Mouse (Mus musculus): ENCODE data around the gene Pdia5. TPM values are rescaled to one million over a fixed set of nuclear protein-coding genes. Genes with fewer than 3 reads are reported as not detected.

Pdia5 gene
- polyA plus RNA-seq, 1 experiment from 2014 or later: 11.3 TPM

DNA sequence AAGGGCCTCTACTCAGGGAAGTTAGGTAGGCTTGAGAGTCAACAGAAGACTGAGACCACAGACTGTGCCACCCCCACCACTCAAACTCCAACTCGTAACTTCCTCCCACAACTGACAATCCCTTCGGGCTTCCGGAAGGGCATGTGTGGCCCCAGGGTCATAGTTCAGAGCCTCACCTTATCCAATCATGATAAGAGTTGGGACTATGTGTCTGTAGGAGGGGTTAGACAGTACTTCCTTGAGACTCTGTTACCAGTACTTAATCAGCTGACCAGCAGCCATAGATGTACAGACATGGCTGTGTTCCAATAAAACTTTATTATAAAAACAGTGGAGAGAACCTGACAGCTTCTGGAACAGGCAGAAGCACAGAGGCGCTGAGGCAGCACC, 48.7 kb downstream of the Pdia5 start:
- WGBS: 93% methylated on average over 4 of the region's 4 CpGs

DNA sequence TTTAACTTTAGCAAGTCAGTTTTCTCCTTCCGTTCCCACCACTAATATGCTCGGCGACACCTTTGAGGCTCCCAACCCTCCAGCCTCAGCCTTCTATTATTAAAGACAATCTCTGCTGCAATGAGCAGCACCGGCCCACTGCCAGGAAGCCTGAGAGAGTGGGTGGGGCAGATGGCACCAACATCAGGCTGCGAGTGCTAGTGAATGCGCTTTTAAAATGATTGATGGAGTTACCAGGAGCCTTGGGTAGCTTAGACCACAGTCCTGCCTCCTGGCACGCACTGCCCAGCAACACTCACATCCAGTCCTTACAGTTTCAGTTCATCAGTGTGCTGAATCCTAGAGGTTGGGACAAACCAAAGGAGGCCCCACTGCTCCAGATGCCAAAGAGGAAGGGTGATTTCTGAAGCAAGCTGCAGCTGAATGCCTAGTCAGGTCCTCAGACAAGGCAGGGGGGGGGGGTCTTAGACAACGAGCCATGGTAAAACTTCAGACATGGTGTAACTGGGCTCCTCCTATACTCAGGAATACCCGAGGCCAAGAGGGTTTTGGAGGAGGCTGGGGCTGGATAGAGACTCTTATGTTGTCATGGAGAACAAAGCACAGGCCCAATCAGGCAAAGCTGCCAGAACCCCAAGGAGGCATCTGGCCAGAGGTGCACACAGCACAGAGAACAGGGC, 49.2 kb downstream of the Pdia5 start:
- no peaks in the 10 kb centered on the region for H3K36me3 ChIP-seq (ENCODE audit: control insufficient read depth, insufficient read depth, low read length)

More for the DNA sequence above, 48.7 kb downstream of the Pdia5 start:
- no peak overlapping the region for H3K4me2 ChIP-seq (replicated peaks; ENCODE audit: low read depth, low read length)
- ATAC-seq (ENCODE audit: low FRiP score) (no peak), DNase-seq (ENCODE audit: low spot score) (no peak)
- H3K4me1 ChIP-seq (replicated peaks; ENCODE audit: control insufficient read depth, insufficient read depth, low read length): no peaks in the 10 kb centered on the region
- H3K4me3 ChIP-seq (ENCODE audit: low read depth, low read length): no peak overlapping the region
- no peaks in the 10 kb centered on the region for H3K27me3 ChIP-seq (ENCODE audit: control insufficient read depth, insufficient read depth, low read length)
- H3K36me3 ChIP-seq (ENCODE audit: control insufficient read depth, insufficient read depth, low read length): no peaks in the 10 kb centered on the region
- no peak overlapping the region for H3K27ac ChIP-seq (ENCODE audit: low read depth, low read length)
- no peak overlapping the region for H3K9ac ChIP-seq (ENCODE audit: low read depth, low read length)
- no peaks in the 10 kb centered on the region for H3K9me3 ChIP-seq (ENCODE audit: control insufficient read depth, low read length)

DNA sequence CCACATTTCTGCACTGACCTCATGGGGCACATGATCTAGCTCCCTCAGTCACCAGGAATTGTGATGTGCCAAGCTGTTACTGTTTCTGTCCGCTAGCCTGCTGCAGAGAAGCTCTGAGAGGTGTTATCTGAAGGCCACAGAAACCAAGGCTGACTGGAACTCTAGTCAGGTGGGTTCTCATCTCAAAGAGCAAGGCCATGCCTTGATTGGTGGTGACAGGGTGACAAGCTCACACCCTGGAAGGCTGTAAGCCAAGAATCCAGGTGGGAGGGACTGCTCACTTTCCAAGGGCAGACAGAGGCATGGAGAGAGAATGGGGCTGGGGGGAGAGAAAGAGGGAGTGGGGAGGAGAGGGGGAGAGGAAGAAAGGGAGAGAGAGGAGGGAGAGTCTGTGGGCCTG, 51.6 kb downstream of the Pdia5 start:
- Histone ChIP-seq H3K27me3 (ENCODE audit: control insufficient read depth, insufficient read depth, low read length) (no peaks in the 10 kb centered on the region), H3K4me1 (replicated peaks; ENCODE audit: control insufficient read depth, insufficient read depth, low read length) (no peaks in the 10 kb centered on the region), H3K36me3 (ENCODE audit: control insufficient read depth, insufficient read depth, low read length) (no peaks in the 10 kb centered on the region), H3K4me2 (replicated peaks; ENCODE audit: low read depth, low read length) (no peak overlapping the region), H3K9me3 (ENCODE audit: control insufficient read depth, low read length) (no peaks in the 10 kb centered on the region), H3K27ac (ENCODE audit: low read depth, low read length) (no peak overlapping the region), H3K9ac (ENCODE audit: low read depth, low read length) (no peak overlapping the region), H3K4me3 (ENCODE audit: low read depth, low read length) (no peak overlapping the region)
- 81% methylated on average over 1 of the region's 1 CpGs for WGBS
- ATAC-seq (ENCODE audit: low FRiP score) (no peak), DNase-seq (ENCODE audit: low spot score) (no peak)

More for the DNA sequence above, 49.2 kb downstream of the Pdia5 start:
- H3K4me2 ChIP-seq (replicated peaks; ENCODE audit: low read depth, low read length): no peak overlapping the region
- no peaks in the 10 kb centered on the region for H3K4me1 ChIP-seq (replicated peaks; ENCODE audit: control insufficient read depth, insufficient read depth, low read length)
- no peaks in the 10 kb centered on the region for H3K27me3 ChIP-seq (ENCODE audit: control insufficient read depth, insufficient read depth, low read length)
- no peak overlapping the region for H3K27ac ChIP-seq (ENCODE audit: low read depth, low read length)
- H3K4me3 ChIP-seq (ENCODE audit: low read depth, low read length): no peak overlapping the region
- ATAC-seq (ENCODE audit: low FRiP score) (no peak), DNase-seq (ENCODE audit: low spot score) (no peak)
- no peaks in the 10 kb centered on the region for H3K9me3 ChIP-seq (ENCODE audit: control insufficient read depth, low read length)
- 91% methylated on average over 9 of the region's 9 CpGs for WGBS
- no peak overlapping the region for H3K9ac ChIP-seq (ENCODE audit: low read depth, low read length)

DNA sequence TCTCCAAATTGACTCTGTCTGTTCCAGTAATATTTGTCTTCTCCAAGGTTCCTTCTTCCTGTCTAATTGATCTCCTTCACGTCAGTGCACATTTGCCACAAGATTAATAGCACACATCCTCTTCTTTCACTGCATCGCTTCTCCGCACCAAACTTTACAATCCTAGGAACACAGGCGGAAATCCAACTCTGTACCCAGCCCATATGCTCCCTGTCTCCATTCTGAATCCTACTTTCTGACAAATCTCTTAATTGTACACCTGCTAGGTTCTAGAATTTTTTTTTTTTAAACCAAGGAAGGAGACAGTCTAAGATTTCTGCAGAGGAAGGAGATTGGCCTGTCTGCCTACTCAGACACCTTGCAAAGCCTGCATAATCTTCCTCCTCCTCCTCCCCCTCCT, 59.1 kb downstream of the Pdia5 start:
- no peak for ATAC-seq (ENCODE audit: low FRiP score)
- DNase-seq (ENCODE audit: low spot score): no peak
- Histone ChIP-seq H3K4me3 (ENCODE audit: low read depth, low read length) (no peak overlapping the region), H3K9ac (ENCODE audit: low read depth, low read length) (no peak overlapping the region), H3K4me1 (replicated peaks; ENCODE audit: control insufficient read depth, insufficient read depth, low read length) (no peaks in the 10 kb centered on the region), H3K4me2 (replicated peaks; ENCODE audit: low read depth, low read length) (no peak overlapping the region), H3K27me3 (ENCODE audit: control insufficient read depth, insufficient read depth, low read length) (no peaks in the 10 kb centered on the region), H3K9me3 (ENCODE audit: control insufficient read depth, low read length) (no peaks in the 10 kb centered on the region), H3K27ac (ENCODE audit: low read depth, low read length) (no peak overlapping the region), H3K36me3 (ENCODE audit: control insufficient read depth, insufficient read depth, low read length) (no peaks in the 10 kb centered on the region)
- WGBS: 93% methylated on average over 4 of the region's 4 CpGs

DNA sequence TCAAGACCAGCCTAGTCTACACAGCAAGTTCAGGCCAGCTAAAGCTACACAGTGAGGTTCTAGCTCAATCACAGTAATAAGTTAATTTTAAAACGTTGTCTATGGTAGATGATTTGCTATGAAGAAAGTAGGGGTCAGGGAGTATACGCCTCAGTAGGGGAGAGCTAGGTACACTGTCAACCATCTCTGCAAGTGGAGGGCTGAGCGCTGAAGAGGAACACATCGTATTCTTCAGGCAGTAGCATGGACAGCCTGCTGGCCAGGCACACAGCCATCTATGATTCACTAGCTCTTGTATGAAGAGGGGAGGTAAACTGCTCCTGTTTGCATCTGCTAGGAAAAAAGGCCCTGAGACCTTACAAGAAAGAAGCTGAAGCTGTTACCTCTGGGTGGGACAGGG, 65.7 kb downstream of the Pdia5 start:
- 90% methylated on average over 4 of the region's 4 CpGs for WGBS
- H3K27me3 ChIP-seq (ENCODE audit: control insufficient read depth, insufficient read depth, low read length): no peaks in the 10 kb centered on the region
- H3K27ac ChIP-seq (ENCODE audit: low read depth, low read length): no peak overlapping the region
- no peak overlapping the region for H3K9ac ChIP-seq (ENCODE audit: low read depth, low read length)
- ATAC-seq (ENCODE audit: low FRiP score): no peak
- H3K36me3 ChIP-seq (ENCODE audit: control insufficient read depth, insufficient read depth, low read length): no peaks in the 10 kb centered on the region
- no peak overlapping the region for H3K4me2 ChIP-seq (replicated peaks; ENCODE audit: low read depth, low read length)
- H3K4me3 ChIP-seq (ENCODE audit: low read depth, low read length): no peak overlapping the region
- no peaks in the 10 kb centered on the region for H3K4me1 ChIP-seq (replicated peaks; ENCODE audit: control insufficient read depth, insufficient read depth, low read length)
- no peak for DNase-seq (ENCODE audit: low spot score)
- no peaks in the 10 kb centered on the region for H3K9me3 ChIP-seq (ENCODE audit: control insufficient read depth, low read length)

DNA sequence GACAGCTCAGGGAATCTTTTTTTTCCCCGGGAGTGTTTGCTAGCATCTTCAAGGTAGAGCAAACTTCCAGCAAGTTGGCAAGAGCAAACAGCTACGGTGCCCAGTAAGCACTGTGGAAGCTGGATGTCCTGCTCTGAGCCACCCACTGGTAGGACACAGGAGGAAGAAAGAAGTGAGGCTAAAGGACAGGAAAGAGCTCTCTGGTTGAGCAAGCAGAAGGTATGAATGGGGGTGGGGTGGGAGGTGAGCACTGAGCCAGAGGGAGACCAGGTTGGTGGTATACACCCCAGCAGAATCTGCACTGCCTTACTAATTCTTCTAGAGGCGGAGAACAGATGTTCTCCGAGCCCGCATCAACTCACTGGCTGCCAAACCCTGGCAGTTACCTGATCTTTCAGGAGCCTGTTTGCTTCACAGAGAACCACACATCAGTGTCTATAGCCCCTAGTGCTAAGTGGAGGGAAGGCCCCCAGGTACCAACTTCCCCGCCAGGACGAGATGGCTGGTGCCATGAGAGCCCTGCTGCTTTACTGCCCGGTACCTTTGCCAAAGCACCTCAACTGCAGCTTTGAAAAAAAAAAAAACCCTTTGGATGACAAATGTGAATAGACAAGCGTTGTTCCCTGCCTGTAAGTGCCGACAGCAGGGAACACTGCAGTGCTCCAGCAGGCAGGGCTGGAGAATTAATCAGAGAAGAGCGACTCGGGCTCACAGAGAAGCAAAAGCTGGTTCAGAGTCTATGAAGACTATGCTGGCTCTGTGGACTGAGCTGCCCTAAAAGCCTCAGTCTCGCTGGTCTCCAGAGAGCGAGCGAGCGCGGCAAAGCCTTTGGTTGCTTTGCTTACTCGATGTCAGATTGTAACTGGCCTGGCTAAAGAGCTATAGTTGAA, 67.2 kb downstream of the Pdia5 start:
- H3K36me3 ChIP-seq (ENCODE audit: control insufficient read depth, insufficient read depth, low read length): no peaks in the 10 kb centered on the region
- no peak overlapping the region for H3K9ac ChIP-seq (ENCODE audit: low read depth, low read length)
- no peak overlapping the region for H3K4me2 ChIP-seq (replicated peaks; ENCODE audit: low read depth, low read length)
- no peaks in the 10 kb centered on the region for H3K27me3 ChIP-seq (ENCODE audit: control insufficient read depth, insufficient read depth, low read length)
- H3K4me3 ChIP-seq (ENCODE audit: low read depth, low read length): no peak overlapping the region
- no peak for ATAC-seq (ENCODE audit: low FRiP score)
- DNase-seq (ENCODE audit: low spot score): no peak
- no peak overlapping the region for H3K27ac ChIP-seq (ENCODE audit: low read depth, low read length)
- no peaks in the 10 kb centered on the region for H3K4me1 ChIP-seq (replicated peaks; ENCODE audit: control insufficient read depth, insufficient read depth, low read length)
- WGBS: 63% methylated on average over 18 of the region's 18 CpGs
- no peaks in the 10 kb centered on the region for H3K9me3 ChIP-seq (ENCODE audit: control insufficient read depth, low read length)

DNA sequence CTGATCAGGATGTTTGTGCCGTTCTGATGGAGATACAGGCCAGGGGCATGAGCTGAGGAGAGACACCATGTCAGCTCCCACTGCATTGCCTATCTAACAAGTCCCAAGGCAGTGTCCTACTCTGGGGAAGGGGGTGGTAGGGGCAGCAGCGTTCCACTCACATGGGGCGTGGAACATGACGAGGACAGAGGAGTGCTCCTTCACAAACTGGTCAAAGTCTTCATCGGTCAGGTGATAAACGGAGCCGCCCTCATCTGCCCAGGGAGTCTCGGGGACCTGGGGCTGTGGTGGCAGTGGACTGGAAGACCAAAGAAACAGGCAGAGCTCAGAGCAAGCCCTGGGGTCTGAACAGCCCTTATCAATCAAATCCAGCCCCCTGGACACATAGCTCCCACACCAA, 68.0 kb downstream of the Pdia5 start:
- H3K4me1 ChIP-seq (replicated peaks; ENCODE audit: control insufficient read depth, insufficient read depth, low read length): no peaks in the 10 kb centered on the region
- H3K27ac ChIP-seq (ENCODE audit: low read depth, low read length): no peak overlapping the region
- no peaks in the 10 kb centered on the region for H3K36me3 ChIP-seq (ENCODE audit: control insufficient read depth, insufficient read depth, low read length)
- H3K9ac ChIP-seq (ENCODE audit: low read depth, low read length): no peak overlapping the region
- 88% methylated on average over 8 of the region's 8 CpGs for WGBS
- DNase-seq (ENCODE audit: low spot score) (no peak), ATAC-seq (ENCODE audit: low FRiP score) (no peak)
- H3K4me2 ChIP-seq (replicated peaks; ENCODE audit: low read depth, low read length): no peak overlapping the region
- no peak overlapping the region for H3K4me3 ChIP-seq (ENCODE audit: low read depth, low read length)
- no peaks in the 10 kb centered on the region for H3K9me3 ChIP-seq (ENCODE audit: control insufficient read depth, low read length)
- no peaks in the 10 kb centered on the region for H3K27me3 ChIP-seq (ENCODE audit: control insufficient read depth, insufficient read depth, low read length)

DNA sequence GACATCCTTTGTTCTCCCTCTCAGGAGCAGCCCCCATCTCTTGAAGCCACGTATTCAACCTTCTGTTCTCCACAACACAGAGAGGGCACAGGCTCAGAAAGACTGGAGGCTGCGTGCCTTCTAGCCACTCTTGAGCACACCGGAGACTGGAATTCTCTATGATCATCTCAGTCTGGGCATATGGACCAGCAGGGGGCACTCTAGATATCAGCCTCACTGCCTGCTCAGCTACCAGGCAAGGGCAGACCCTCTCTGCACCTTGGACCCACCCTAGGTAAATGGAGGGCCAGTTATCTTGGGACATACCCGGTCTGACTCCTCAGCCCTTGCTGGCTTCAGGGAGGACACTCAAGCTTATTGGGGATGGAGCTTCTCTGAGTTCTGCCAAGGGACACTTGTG, 68.5 kb downstream of the Pdia5 start:
- H3K27me3 ChIP-seq (ENCODE audit: control insufficient read depth, insufficient read depth, low read length): no peaks in the 10 kb centered on the region
- no peak overlapping the region for H3K4me3 ChIP-seq (ENCODE audit: low read depth, low read length)
- DNase-seq (ENCODE audit: low spot score) (peak; percentile 56), ATAC-seq (ENCODE audit: low FRiP score) (no peak)
- WGBS: 77% methylated on average over 4 of the region's 4 CpGs
- no peaks in the 10 kb centered on the region for H3K9me3 ChIP-seq (ENCODE audit: control insufficient read depth, low read length)
- no peak overlapping the region for H3K27ac ChIP-seq (ENCODE audit: low read depth, low read length)
- H3K4me2 ChIP-seq (replicated peaks; ENCODE audit: low read depth, low read length): no peak overlapping the region
- no peaks in the 10 kb centered on the region for H3K4me1 ChIP-seq (replicated peaks; ENCODE audit: control insufficient read depth, insufficient read depth, low read length)
- H3K9ac ChIP-seq (ENCODE audit: low read depth, low read length): no peak overlapping the region
- H3K36me3 ChIP-seq (ENCODE audit: control insufficient read depth, insufficient read depth, low read length): no peaks in the 10 kb centered on the region

DNA sequence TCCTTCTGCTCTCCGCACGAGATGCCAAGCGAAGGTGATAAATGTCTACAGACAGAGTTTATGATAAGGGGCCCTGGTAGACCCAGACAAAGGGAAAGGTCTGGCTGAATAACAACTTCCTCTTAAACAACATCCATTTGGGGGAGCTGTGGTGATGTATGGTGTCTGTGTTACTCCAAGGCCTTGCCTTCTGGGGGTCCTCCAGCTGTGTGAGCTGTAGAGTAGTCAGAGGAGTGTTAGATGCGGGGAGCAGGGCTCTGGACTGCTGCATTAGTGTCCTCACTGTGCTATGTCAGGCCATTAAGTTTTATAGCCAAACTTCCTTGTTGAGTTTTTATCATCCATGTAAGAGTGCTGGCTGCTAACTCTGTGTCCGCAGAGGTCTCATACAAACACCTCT, 76.1 kb downstream of the Pdia5 start:
- H3K4me3 ChIP-seq (ENCODE audit: low read depth, low read length): no peak overlapping the region
- H3K36me3 ChIP-seq (ENCODE audit: control insufficient read depth, insufficient read depth, low read length): no peaks in the 10 kb centered on the region
- H3K4me1 ChIP-seq (replicated peaks; ENCODE audit: control insufficient read depth, insufficient read depth, low read length): no peaks in the 10 kb centered on the region
- no peak overlapping the region for H3K27ac ChIP-seq (ENCODE audit: low read depth, low read length)
- ATAC-seq (ENCODE audit: low FRiP score): no peak
- no peaks in the 10 kb centered on the region for H3K9me3 ChIP-seq (ENCODE audit: control insufficient read depth, low read length)
- no peak overlapping the region for H3K9ac ChIP-seq (ENCODE audit: low read depth, low read length)
- no peak for DNase-seq (ENCODE audit: low spot score)
- H3K4me2 ChIP-seq (replicated peaks; ENCODE audit: low read depth, low read length): no peak overlapping the region
- H3K27me3 ChIP-seq (ENCODE audit: control insufficient read depth, insufficient read depth, low read length): no peaks in the 10 kb centered on the region
- WGBS: 89% methylated on average over 5 of the region's 5 CpGs

All from hindbrain, embryonic 11.5 days (tissue).